Mouse (Mus musculus) gastrocnemius, postnatal 14 days (tissue): ENCODE data around the gene Adgrf1. TPM values are rescaled to one million over a fixed set of nuclear protein-coding genes. Genes with fewer than 3 reads are reported as not detected.

ENCODE experiments used
- DNase-seq: peaks from one replicate; pipeline ENCODE4 v3.0.0; 2021; ENCODE audit warnings: mixed read lengths
- intact Hi-C: fragments of 180-260 bp; cut with DNase I; formaldehyde crosslinking; loops from one replicate; pipeline ENCODE4 v1.15.1; 2025; ENCODE audit warnings: low total_unique reads
- total RNA-seq, 2 experiments: library from RNA; stranded (reverse); gene quantifications; 2 replicates each; pipeline ENCODE4 v1.2.3; 2021

Gene Adgrf1
- total RNA-seq, 2 experiments from 2014 or later: 0.04 TPM; not detected in 1

- intact Hi-C loops: loop anchor here (10.0 kb wide), 1 partner anchor 339 kb away; no protein-coding TSS in a partner anchor
- peak; percentile 74 for DNase-seq
Observed at GRCm38 (mm10) chr17:43265178-43265837, 4.8 kb upstream of the Adgrf1 start.

- intact Hi-C loops: loop anchor here (2.0 to 10.0 kb wide), 2 partner anchors 195 to 339 kb away; no protein-coding TSS in a partner anchor
Observed at GRCm38 (mm10) chr17:43265944-43266343, 4.2 kb upstream of the Adgrf1 start.

GRCm38 (mm10) chr17:43266636-43267035, 3.5 kb upstream of the Adgrf1 start:
- intact Hi-C loops: loop anchor here (2.0 to 10.0 kb wide), 2 partner anchors 194 to 338 kb away; no protein-coding TSS in a partner anchor
- DNase-seq: no peak

More at GRCm38 (mm10) chr17:43265944-43266343, 4.2 kb upstream of the Adgrf1 start:
- DNase-seq: no peak

- no peak for DNase-seq
Observed at GRCm38 (mm10) chr17:43267046-43267749, 2.9 kb upstream of the Adgrf1 start.

GRCm38 (mm10) chr17:43276220-43276619, 6.1 kb downstream of the Adgrf1 start:
- DNase-seq: no peak
- intact Hi-C loops: no loop called here

More at GRCm38 (mm10) chr17:43267046-43267749, 2.9 kb upstream of the Adgrf1 start:
- intact Hi-C loops: loop anchor here (2.0 to 10.0 kb wide), 2 partner anchors 194 to 338 kb away; no protein-coding TSS in a partner anchor

GRCm38 (mm10) chr17:43277223-43277622, 7.1 kb downstream of the Adgrf1 start:
- DNase-seq: no peak
- intact Hi-C loops: no loop called here

- intact Hi-C loops: no loop called here
- no peak for DNase-seq
Observed at GRCm38 (mm10) chr17:43279671-43280070, 9.5 kb downstream of the Adgrf1 start.

GRCm38 (mm10) chr17:43282353-43282752, 12.2 kb downstream of the Adgrf1 start:
- intact Hi-C loops: no loop called here
- no peak for DNase-seq

GRCm38 (mm10) chr17:43282828-43283227, 12.7 kb downstream of the Adgrf1 start:
- DNase-seq: no peak
- intact Hi-C loops: no loop called here

GRCm38 (mm10) chr17:43299515-43299914, 29.4 kb downstream of the Adgrf1 start:
- intact Hi-C loops: no loop called here
- DNase-seq: no peak

GRCm38 (mm10) chr17:43325986-43326671, 56.0 kb downstream of the Adgrf1 start:
- intact Hi-C loops: loop anchor here (5.0 kb wide), 1 partner anchor 131 kb away; no protein-coding TSS in a partner anchor
- no peak for DNase-seq

GRCm38 (mm10) chr17:43326726-43327700, 56.9 kb downstream of the Adgrf1 start:
- DNase-seq: peak; percentile 41
- intact Hi-C loops: loop anchor here (5.0 kb wide), 1 partner anchor 130 kb away; no protein-coding TSS in a partner anchor

GRCm38 (mm10) chr17:43327810-43328209, 57.7 kb downstream of the Adgrf1 start:
- DNase-seq: no peak
- intact Hi-C loops: loop anchor here (5.0 kb wide), 1 partner anchor 129 kb away; no protein-coding TSS in a partner anchor

- intact Hi-C loops: loop anchor here (5.0 kb wide), 1 partner anchor 128 kb away; no protein-coding TSS in a partner anchor
Observed at GRCm38 (mm10) chr17:43329216-43329615, 59.1 kb downstream of the Adgrf1 start.

GRCm38 (mm10) chr17:43329761-43330183, 59.6 kb downstream of the Adgrf1 start:
- intact Hi-C loops: loop anchor here (5.0 kb wide), 1 partner anchor 128 kb away; no protein-coding TSS in a partner anchor
- no peak for DNase-seq

More at GRCm38 (mm10) chr17:43329216-43329615, 59.1 kb downstream of the Adgrf1 start:
- no peak for DNase-seq

- intact Hi-C loops: no loop called here
Observed at GRCm38 (mm10) chr17:43332686-43333085, 62.6 kb downstream of the Adgrf1 start.

GRCm38 (mm10) chr17:43334074-43334473, 63.9 kb downstream of the Adgrf1 start:
- no peak for DNase-seq
- intact Hi-C loops: no loop called here

More at GRCm38 (mm10) chr17:43332686-43333085, 62.6 kb downstream of the Adgrf1 start:
- DNase-seq: no peak

- intact Hi-C loops: no loop called here
Observed at GRCm38 (mm10) chr17:43337643-43338042, 67.5 kb downstream of the Adgrf1 start.

More at GRCm38 (mm10) chr17:43337643-43338042, 67.5 kb downstream of the Adgrf1 start:
- DNase-seq: no peak
